Mouse (Mus musculus) liver, adult 2 months (tissue): ENCODE measurements at regions not wholly inside any gene's neighbourhood (a gene's known extent, or its start where the extent isn't known, plus 50 kb on each side); places are given as distances from the start of the nearest gene placed in this dataset.

Experiments used
- DNase-seq: peaks from one replicate; pipeline ENCODE4 v3.0.0-alpha.2; 2011; ENCODE audit warnings: low read depth, low spot score; ENCODE audit errors: extremely low read depth
- H3K27ac ChIP-seq: fragments of 200-500 bp; replicated peaks from 2 replicates; pipeline ENCODE4 v1.5.1; 2012; ENCODE audit warnings: low read depth, mild to moderate bottlenecking, control low read depth, inconsistent platforms, low read length; ENCODE audit not compliant: insufficient read depth
- H3K27me3 ChIP-seq: fragments of 200-500 bp; 2 replicates; pipeline ENCODE4 v1.6.1; 2012; ENCODE audit warnings: mild to moderate bottlenecking, moderate library complexity, low read length, inconsistent platforms; ENCODE audit not compliant: control insufficient read depth, insufficient read depth
- H3K36me3 ChIP-seq: fragments of 200-500 bp; 2 replicates; pipeline ENCODE4 v1.6.1; 2012; ENCODE audit warnings: low read length, inconsistent platforms; ENCODE audit not compliant: control insufficient read depth, insufficient read depth
- H3K4me1 ChIP-seq: fragments of 200-500 bp; 2 replicates; pipeline ENCODE4 v1.6.1; 2011; ENCODE audit warnings: low read length; ENCODE audit not compliant: control insufficient read depth, insufficient read depth
- H3K4me3 ChIP-seq: fragments of 200-500 bp; 2 replicates; pipeline ENCODE4 v1.5.1; 2011; ENCODE audit warnings: low read depth, mild to moderate bottlenecking, control low read depth, low read length, moderate library complexity; ENCODE audit not compliant: insufficient read depth
- H3K79me2 ChIP-seq: fragments of 200-500 bp; 2 replicates; pipeline ENCODE4 v1.6.1; 2012; ENCODE audit warnings: inconsistent platforms, mild to moderate bottlenecking, low read length, moderate library complexity; ENCODE audit not compliant: control insufficient read depth, insufficient read depth
- H3K9ac ChIP-seq: fragments of 200-500 bp; 2 replicates; pipeline ENCODE4 v1.6.1; 2012; ENCODE audit warnings: low read depth, mild to moderate bottlenecking, control low read depth, inconsistent platforms, low read length
- CTCF ChIP-seq: fragments of 200-500 bp; IDR thresholded peaks from 2 replicates; pipeline ENCODE4 v1.5.1; 2011; ENCODE audit warnings: low read depth, low read length, control low read depth
- POLR2A ChIP-seq: fragments of 200-500 bp; IDR thresholded peaks from 2 replicates; pipeline ENCODE4 v1.6.1; 2011; ENCODE audit warnings: low read length, control low read depth; ENCODE audit not compliant: insufficient read depth; ENCODE audit errors: extremely low read depth
- WGBS: fragments of 180-500 bp; shearing (Covaris S2); methylation state at CpG from one replicate; pipeline ENCODE4 v1.1.7; 2018; 5-methylcytosine and 5-hydroxymethylcytosine counted together

GRCm38 (mm10) chr12:99643016-99643415 is 79.6 kb upstream of the Foxn3 start:
- H3K36me3 ChIP-seq: no peaks in the 10 kb centered on the region
- WGBS: 97% methylated on average over 16 of the region's 16 CpGs
- H3K27me3 ChIP-seq: no peaks in the 10 kb centered on the region
- no peaks in the 10 kb centered on the region for H3K79me2 ChIP-seq
- DNase-seq: no peak
- no peak overlapping the region for H3K27ac ChIP-seq
- no peak overlapping the region for H3K9ac ChIP-seq
- H3K4me1 ChIP-seq: no peaks in the 10 kb centered on the region
- no peak overlapping the region for H3K4me3 ChIP-seq
- TF ChIP-seq POLR2A (no peak), CTCF (no peak)

- no peak for DNase-seq
- H3K27ac ChIP-seq: no peak overlapping the region
- WGBS: 84% methylated on average over 7 of the region's 7 CpGs
- H3K4me1 ChIP-seq: no peaks in the 10 kb centered on the region
- H3K9ac ChIP-seq: no peak overlapping the region
- H3K79me2 ChIP-seq: no peaks in the 10 kb centered on the region
- H3K4me3 ChIP-seq: no peak overlapping the region
- no peaks in the 10 kb centered on the region for H3K27me3 ChIP-seq
- no peaks in the 10 kb centered on the region for H3K36me3 ChIP-seq
- TF ChIP-seq CTCF (no peak), POLR2A (no peak)
These were observed 78.9 kb upstream of the Foxn3 start for GRCm38 (mm10) chr12:99642131-99642895.

GRCm38 (mm10) chr12:99641278-99641677 is 77.9 kb upstream of the Foxn3 start:
- Histone ChIP-seq H3K4me1 (no peaks in the 10 kb centered on the region), H3K27me3 (no peaks in the 10 kb centered on the region), H3K79me2 (no peaks in the 10 kb centered on the region), H3K27ac (no peak overlapping the region), H3K4me3 (no peak overlapping the region), H3K9ac (no peak overlapping the region), H3K36me3 (no peaks in the 10 kb centered on the region)
- no peak for TF ChIP-seq CTCF
- TF ChIP-seq POLR2A: no peak
- WGBS: 65% methylated on average over 7 of the region's 9 CpGs
- DNase-seq: peak; percentile 23

- Histone ChIP-seq H3K4me1 (no peaks in the 10 kb centered on the region), H3K27ac (0 out of 2 replicates have a peak overlapping the region, but pooled peaks have one; percentile 6), H3K36me3 (no peaks in the 10 kb centered on the region), H3K27me3 (no peaks in the 10 kb centered on the region), H3K9ac (peak overlapping the region; percentile 11; the same call in 1 of the 2 replicates), H3K79me2 (no peaks in the 10 kb centered on the region), H3K4me3 (no peak overlapping the region)
- no peak for DNase-seq
- no peak for TF ChIP-seq CTCF
- 61% methylated on average over 18 of the region's 18 CpGs for WGBS
These were observed 77.1 kb upstream of the Foxn3 start for GRCm38 (mm10) chr12:99640214-99641151.

- H3K27me3 ChIP-seq: no peaks in the 10 kb centered on the region
- no peak for TF ChIP-seq CTCF
- no peak for TF ChIP-seq POLR2A
- H3K9ac ChIP-seq: no peak overlapping the region
- WGBS: 65% methylated on average over 8 of the region's 8 CpGs
- H3K27ac ChIP-seq: no peak overlapping the region
- no peak overlapping the region for H3K4me3 ChIP-seq
- no peaks in the 10 kb centered on the region for H3K4me1 ChIP-seq
- no peaks in the 10 kb centered on the region for H3K79me2 ChIP-seq
- DNase-seq: no peak
- H3K36me3 ChIP-seq: no peaks in the 10 kb centered on the region
These were observed 76.4 kb upstream of the Foxn3 start for GRCm38 (mm10) chr12:99639847-99640213.
